11 mouse cellular contexts compared by ENCODE assay signal in the genomic region with DNA sequence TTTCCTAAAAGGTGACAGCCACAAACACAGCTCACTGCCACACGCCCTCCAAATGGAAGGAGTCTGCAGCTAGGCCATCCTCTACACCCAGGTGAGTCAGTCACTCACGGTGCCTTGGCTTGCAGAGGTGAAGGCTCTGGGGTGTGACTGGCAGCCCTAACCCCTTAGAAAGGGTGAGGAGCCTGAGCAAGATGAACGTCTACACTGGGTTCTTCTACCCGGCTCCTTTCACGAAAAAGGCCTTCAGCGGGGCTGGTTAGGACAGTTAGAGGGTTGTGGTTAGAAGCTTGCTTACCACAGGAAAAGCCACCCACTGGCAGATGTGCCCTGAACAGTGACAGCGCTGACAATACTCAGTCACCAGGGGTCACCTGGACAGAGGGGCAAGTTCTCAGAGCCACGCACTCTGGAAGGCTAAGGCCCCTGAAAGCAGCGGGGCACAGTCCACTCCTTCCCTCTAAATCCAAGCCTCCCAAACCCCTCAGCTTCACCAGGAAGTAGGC. TPM values are rescaled to one million over a fixed set of nuclear protein-coding genes. Genes with fewer than 3 reads are reported as not detected.
A peak's percentile ranks its signal among the peaks of the same experiment; 100 is the strongest.
DNase-seq lines count a peak whose midpoint lies in the region; ATAC-seq and TF ChIP-seq lines count a peak whose summit lies in the region.
"Had no signal": no experiment of that assay in that cellular context is flagged by ENCODE, and none has a peak within 500 bp of the region (broad histone marks: within the 10 kb centered on the region; RNA-seq: fewer than 3 reads in every experiment).

No protein-coding gene starts in this region.

- no peaks in the 10 kb centered on the region for H3K9me3 ChIP-seq in heart, embryonic 10.5 days
- no peaks in the 10 kb centered on the region for H3K9me3 ChIP-seq in E14TG2a.4 (ENCODE audit: low read length)
- H3K9me3 ChIP-seq in liver, embryonic 16.5 days (replicated peaks; ENCODE audit: control insufficient read depth, low read length): no peaks in the 10 kb centered on the region
- no peaks in the 10 kb centered on the region for H3K9me3 ChIP-seq in stomach, embryonic 16.5 days (replicated peaks; ENCODE audit: control insufficient read depth, low read length)
- H3K9me3 ChIP-seq: limb, embryonic 15.5 days had no signal

- no peak for TF ChIP-seq CTCF in heart, adult 2 months (IDR thresholded peaks at IDR 0.05)
- no peak for TF ChIP-seq CTCF in E14TG2a.4 (conservative IDR thresholded peaks at IDR 0.05; ENCODE audit: low read length)
- TF ChIP-seq CTCF in layer of hippocampus, adult 2 months (conservative IDR thresholded peaks at IDR 0.05): no peak

- peaks cover 28% of the 10 kb centered on the region for H3K36me3 ChIP-seq in heart, embryonic 10.5 days
- H3K36me3 ChIP-seq in heart, adult 2 months (ENCODE audit: control insufficient read depth, insufficient read depth, low read length): no peaks in the 10 kb centered on the region
- peaks cover 66% of the 10 kb centered on the region for H3K36me3 ChIP-seq in E14TG2a.4 (ENCODE audit: insufficient read depth, low read length)
- H3K36me3 ChIP-seq in liver, embryonic 16.5 days (ENCODE audit: control insufficient read depth, insufficient read depth): no peaks in the 10 kb centered on the region
- peaks cover 3% of the 10 kb centered on the region; the same call in 1 of the 2 replicates for H3K36me3 ChIP-seq in stomach, embryonic 16.5 days (ENCODE audit: control insufficient read depth, insufficient read depth, low read length)

- peak overlapping the region; percentile 5; the same call in 1 of the 2 replicates for H3K4me2 ChIP-seq in liver, embryonic 16.5 days (ENCODE audit: low read depth, low read length)
- no peak overlapping the region for H3K4me2 ChIP-seq in stomach, embryonic 16.5 days (ENCODE audit: low read depth, low read length)
- H3K4me2 ChIP-seq: limb, embryonic 15.5 days had no signal

- no peaks in the 10 kb centered on the region for H3K79me2 ChIP-seq in heart, adult 2 months (replicated peaks; ENCODE audit: control insufficient read depth, insufficient read depth, low read length)

- ATAC-seq in liver, embryonic 16.5 days (ENCODE audit: low read depth): no peak
- peak; percentile 69; the same call in 1 of the 2 replicates for ATAC-seq in stomach, embryonic 16.5 days (ENCODE audit: insufficient read depth, low FRiP score)

- no peak overlapping the region for H3K9ac ChIP-seq in heart, adult 2 months (ENCODE audit: low read depth, low read length)
- H3K9ac ChIP-seq in liver, embryonic 16.5 days (ENCODE audit: low read depth, low read length): no peak overlapping the region
- no peak overlapping the region for H3K9ac ChIP-seq in stomach, embryonic 16.5 days (ENCODE audit: low read length)
- H3K9ac ChIP-seq: limb, embryonic 15.5 days had no signal

- 88% methylated on average over 9 of the region's 9 CpGs for WGBS in heart, embryonic 10.5 days
- 87% methylated on average over 9 of the region's 9 CpGs for WGBS in heart, adult 2 months
- 25% methylated on average over 9 of the region's 9 CpGs for WGBS in liver, embryonic 16.5 days (ENCODE audit: insufficient replicate concordance)
- 77% methylated on average over 9 of the region's 9 CpGs for WGBS in stomach, embryonic 16.5 days

- H3K27me3 ChIP-seq in heart, embryonic 10.5 days (ENCODE audit: insufficient read depth, poor library complexity, severe bottlenecking): no peaks in the 10 kb centered on the region
- H3K27me3 ChIP-seq in heart, adult 2 months (ENCODE audit: control insufficient read depth, insufficient read depth, low read length): no peaks in the 10 kb centered on the region
- H3K27me3 ChIP-seq in E14TG2a.4 (ENCODE audit: insufficient read depth, low read length): no peaks in the 10 kb centered on the region
- H3K27me3 ChIP-seq in liver, embryonic 16.5 days (ENCODE audit: control insufficient read depth, insufficient read depth, low read depth, low read length): no peaks in the 10 kb centered on the region
- H3K27me3 ChIP-seq in stomach, embryonic 16.5 days (ENCODE audit: control insufficient read depth, insufficient read depth, low read length): no peaks in the 10 kb centered on the region
- H3K27me3 ChIP-seq: limb, embryonic 15.5 days had no signal

- no peak for TF ChIP-seq POLR2A in heart, adult 2 months (IDR thresholded peaks at IDR 0.05; ENCODE audit: insufficient read depth, low read depth, low read length)

- no peak for TF ChIP-seq EP300 in heart, adult 2 months (IDR thresholded peaks at IDR 0.05; ENCODE audit: insufficient read depth, low read depth, low read length)

- H3K27ac ChIP-seq in heart, embryonic 10.5 days: 0 out of 2 replicates have a peak overlapping the region, but pooled peaks have one; percentile 2
- no peak overlapping the region for H3K27ac ChIP-seq in heart, adult 2 months
- H3K27ac ChIP-seq in liver, embryonic 16.5 days (ENCODE audit: low read length): no peak overlapping the region
- H3K27ac ChIP-seq in stomach, embryonic 16.5 days (ENCODE audit: low read length): peak overlapping the region; percentile 57; the same call in 1 of the 2 replicates
- H3K27ac ChIP-seq in layer of hippocampus, adult 2 months: no peak overlapping the region
- H3K27ac ChIP-seq: left cerebral cortex, adult 2 months; limb, embryonic 15.5 days had no signal

- peaks cover 22% of the 10 kb centered on the region for H3K4me1 ChIP-seq in heart, embryonic 10.5 days
- H3K4me1 ChIP-seq in heart, adult 2 months (ENCODE audit: control insufficient read depth, insufficient read depth, low read length): no peaks in the 10 kb centered on the region
- H3K4me1 ChIP-seq in E14TG2a.4 (replicated peaks; ENCODE audit: low read depth, low read length): peaks cover 64% of the 10 kb centered on the region
- H3K4me1 ChIP-seq in liver, embryonic 16.5 days (ENCODE audit: control insufficient read depth, low read depth, low read length): no peaks in the 10 kb centered on the region; the same call in 1 of the 2 replicates
- peaks cover 8% of the 10 kb centered on the region; the same call in 1 of the 2 replicates for H3K4me1 ChIP-seq in stomach, embryonic 16.5 days (ENCODE audit: control insufficient read depth, insufficient read depth, low read length)
- H3K4me1 ChIP-seq: limb, embryonic 15.5 days had no signal

- H3K4me3 ChIP-seq in heart, embryonic 10.5 days: no peak overlapping the region
- H3K4me3 ChIP-seq in heart, adult 2 months: no peak overlapping the region
- peak overlapping the region; percentile 41 for H3K4me3 ChIP-seq in E14TG2a.4 (replicated peaks; ENCODE audit: low read length)
- H3K4me3 ChIP-seq in liver, embryonic 16.5 days (ENCODE audit: low read depth, low read length): no peak overlapping the region
- no peak overlapping the region for H3K4me3 ChIP-seq in stomach, embryonic 16.5 days (replicated peaks; ENCODE audit: low read length)
- H3K4me3 ChIP-seq in layer of hippocampus, adult 2 months: no peak overlapping the region
- H3K4me3 ChIP-seq: left cerebral cortex, adult 2 months; limb, embryonic 15.5 days had no signal

- intact Hi-C loops in heart, adult 2 months (cut with DNase I): no loop called here

- no peak for DNase-seq in heart, embryonic 10.5 days (ENCODE audit: low spot score)
- DNase-seq in heart, adult 2 months: no peak
- no peak for DNase-seq in spleen, postnatal 4 days (ENCODE audit: low spot score in 2 of 2)
- DNase-seq in layer of hippocampus, adult 2 months (ENCODE audit: low spot score in 2 of 2): no peak
- no peak for DNase-seq in gastrocnemius, adult 8-10 months (ENCODE audit: low spot score in 2 of 2)

RNA-seq across cellular contexts. Expression of gene Setd4, which starts 18.1 kb away (rescaled TPM):
- polyA plus RNA-seq in heart, embryonic 10.5 days (2016; fragmentation: Nextera tagmentation; extraction: Ambion mirVana): 8.1 and 12.1 TPM in 2 replicates
- total RNA-seq in heart, adult 2 months (2021): under 1 TPM; 0.70 to 0.96 TPM
- polyA plus RNA-seq in heart, adult 2 months (2012; rRNA removed): 3.7 and 4.6 TPM in 2 replicates
- polyA plus RNA-seq in liver, embryonic 16.5 days (2015; fragmentation: Nextera tagmentation; extraction: Ambion mirVana): 3.9 and 4.3 TPM in 2 replicates
- polyA plus RNA-seq in stomach, embryonic 16.5 days (2015; fragmentation: Nextera tagmentation; extraction: Ambion mirVana): 10.7 and 11.8 TPM in 2 replicates
- 10 to 100 TPM in 1 of 2 experiments, 1 to 10 TPM in 1; 9.6 to 12.9 TPM for total RNA-seq in layer of hippocampus, adult 2 months (2021)
- total RNA-seq in gastrocnemius, adult 8-10 months (2022): under 1 TPM; 0.48 to 0.74 (median 0.67) TPM

RNA-seq across cellular contexts. Expression of gene Cbr1, which starts 19.9 kb away (rescaled TPM):
- 51.5 and 71.7 TPM in 2 replicates for polyA plus RNA-seq in heart, embryonic 10.5 days (2016; fragmentation: Nextera tagmentation; extraction: Ambion mirVana)
- total RNA-seq in heart, adult 2 months (2021): 10 to 100 TPM; 28.3 to 32.0 TPM
- polyA plus RNA-seq in heart, adult 2 months (2012; rRNA removed): 45.5 and 46.8 TPM in 2 replicates
- polyA plus RNA-seq in liver, embryonic 16.5 days (2015; fragmentation: Nextera tagmentation; extraction: Ambion mirVana): 22.8 and 25.9 TPM in 2 replicates
- polyA plus RNA-seq in stomach, embryonic 16.5 days (2015; fragmentation: Nextera tagmentation; extraction: Ambion mirVana): 149 and 167 TPM in 2 replicates
- total RNA-seq in layer of hippocampus, adult 2 months (2021): 10 to 100 TPM; 70.0 to 75.4 TPM
- 10 to 100 TPM; 25.0 to 27.4 (median 26.2) TPM for total RNA-seq in gastrocnemius, adult 8-10 months (2022)

RNA-seq across cellular contexts. Expression of gene Gm5678, which starts 42.1 kb away (rescaled TPM):
- not detected in 2 replicates for polyA plus RNA-seq in heart, embryonic 10.5 days (2016; fragmentation: Nextera tagmentation; extraction: Ambion mirVana)
- 1 to 10 TPM; 1.6 to 2.5 TPM for total RNA-seq in heart, adult 2 months (2021)
- not detected in 2 replicates for polyA plus RNA-seq in heart, adult 2 months (2012; rRNA removed)
- polyA plus RNA-seq in liver, embryonic 16.5 days (2015; fragmentation: Nextera tagmentation; extraction: Ambion mirVana): not detected in 2 replicates
- 0.25 and 0.34 TPM in 2 replicates for polyA plus RNA-seq in stomach, embryonic 16.5 days (2015; fragmentation: Nextera tagmentation; extraction: Ambion mirVana)
- total RNA-seq in layer of hippocampus, adult 2 months (2021): 1 to 10 TPM; 2.3 to 4.6 TPM
- total RNA-seq in gastrocnemius, adult 8-10 months (2022): 1 to 10 TPM in 3 of 4 experiments, under 1 TPM in 1; 0.96 to 1.7 (median 1.1) TPM
- polyA plus RNA-seq: heart, embryonic 14.5 days; limb, embryonic 15.5 days had no signal

Comparison
In these comparisons a context has a peak if more than half of its experiments do, and no peak if none do; other contexts are left out.
1. H3K27ac ChIP-seq: peak in heart, embryonic 10.5 days (single experiment) and stomach, embryonic 16.5 days (single experiment); none in heart, adult 2 months (single experiment), liver, embryonic 16.5 days (single experiment) and layer of hippocampus, adult 2 months (single experiment).